Mouse (Mus musculus) kidney, adult 18-20 months (tissue): ENCODE measurements at regions not wholly inside any gene's neighbourhood (a gene's known extent, or its start where the extent isn't known, plus 50 kb on each side); places are given as distances from the start of the nearest gene placed in this dataset.

Experiments used
- DNase-seq: peaks from one replicate; pipeline ENCODE4 v3.0.0; 2021

- no peak for DNase-seq
Measured at GRCm38 (mm10) chr8:89514270-89514669, 470.3 kb upstream of the Sall1 start.

- DNase-seq = no peak
Measured at GRCm38 (mm10) chr8:89507639-89508038, 463.7 kb upstream of the Sall1 start.

GRCm38 (mm10) chr8:89503545-89504234 lies 459.7 kb upstream of the Sall1 start:
- DNase-seq = no peak

- DNase-seq = no peak
Measured at GRCm38 (mm10) chr8:89503030-89503429, 459.1 kb upstream of the Sall1 start.

GRCm38 (mm10) chr8:89501756-89502155 lies 457.8 kb upstream of the Sall1 start:
- no peak for DNase-seq

- no peak for DNase-seq
Measured at GRCm38 (mm10) chr8:89499831-89500230, 455.9 kb upstream of the Sall1 start.

- DNase-seq = no peak
Measured at GRCm38 (mm10) chr8:89498088-89498695, 454.2 kb upstream of the Sall1 start.

- no peak for DNase-seq
Measured at GRCm38 (mm10) chr8:89492336-89492735, 448.4 kb upstream of the Sall1 start.

GRCm38 (mm10) chr8:89482481-89482880 lies 438.5 kb upstream of the Sall1 start:
- peak; percentile 39 for DNase-seq

GRCm38 (mm10) chr8:89476930-89477329 lies 433.0 kb upstream of the Sall1 start:
- DNase-seq = no peak

- no peak for DNase-seq
Measured at GRCm38 (mm10) chr8:89471116-89471515, 427.2 kb upstream of the Sall1 start.

- no peak for DNase-seq
Measured at GRCm38 (mm10) chr8:89468782-89469220, 424.8 kb upstream of the Sall1 start.

GRCm38 (mm10) chr8:89465211-89465753 lies 421.3 kb upstream of the Sall1 start:
- no peak for DNase-seq

- peak; percentile 14 for DNase-seq
Measured at GRCm38 (mm10) chr8:89456517-89456916, 412.6 kb upstream of the Sall1 start.

- no peak for DNase-seq
Measured at GRCm38 (mm10) chr8:89455731-89456130, 411.8 kb upstream of the Sall1 start.

- DNase-seq = no peak
Measured at GRCm38 (mm10) chr8:89454197-89454596, 410.2 kb upstream of the Sall1 start.

GRCm38 (mm10) chr8:89453724-89454123 lies 409.8 kb upstream of the Sall1 start:
- DNase-seq = peak; percentile 29

- no peak for DNase-seq
Measured at GRCm38 (mm10) chr8:89444466-89444865, 400.5 kb upstream of the Sall1 start.

GRCm38 (mm10) chr8:89439304-89439703 lies 395.3 kb upstream of the Sall1 start:
- no peak for DNase-seq

GRCm38 (mm10) chr8:89426969-89427368 lies 383.0 kb upstream of the Sall1 start:
- DNase-seq = no peak

- no peak for DNase-seq
Measured at GRCm38 (mm10) chr8:89415287-89415686, 371.3 kb upstream of the Sall1 start.

GRCm38 (mm10) chr8:89412500-89412899 lies 368.5 kb upstream of the Sall1 start:
- no peak for DNase-seq

- DNase-seq = peak; percentile 15
Measured at GRCm38 (mm10) chr8:89412046-89412445, 368.1 kb upstream of the Sall1 start.

GRCm38 (mm10) chr8:89406688-89407087 lies 362.7 kb upstream of the Sall1 start:
- no peak for DNase-seq
